Mouse (Mus musculus) intestine, embryonic 16.5 days (tissue): ENCODE measurements around the gene Orai2. TPM values are rescaled to one million over a fixed set of nuclear protein-coding genes. Genes with fewer than 3 reads are reported as not detected.
A peak's percentile ranks its signal among the peaks of the same experiment; 100 is the strongest.

ENCODE experiments used
- ATAC-seq: fragments of 200-750 bp; cut with Nextera tagmentation; 2 replicates; pipeline ENCODE4 v1.8.0; 2017; ENCODE audit warnings: moderate TSS enrichment, moderate library complexity
- H3K27ac ChIP-seq: fragments of 300-500 bp; sonication (generic); 2 replicates; pipeline ENCODE4 v1.5.1; 2014; ENCODE audit warnings: mild to moderate bottlenecking, low read length
- H3K27me3 ChIP-seq: fragments of 300-500 bp; sonication (generic); replicated peaks from 2 replicates; pipeline ENCODE4 v1.6.1; 2014; ENCODE audit warnings: low read length, control low read depth, mixed read lengths; ENCODE audit not compliant: control insufficient read depth, insufficient read depth
- H3K36me3 ChIP-seq: fragments of 300-500 bp; sonication (generic); 2 replicates; pipeline ENCODE4 v1.6.1; 2014; ENCODE audit warnings: low read length, control low read depth; ENCODE audit not compliant: control insufficient read depth, insufficient read depth
- H3K4me1 ChIP-seq: fragments of 300-500 bp; sonication (generic); 2 replicates; pipeline ENCODE4 v1.6.1; 2014; ENCODE audit warnings: low read length, control low read depth, mixed read lengths; ENCODE audit not compliant: control insufficient read depth, insufficient read depth
- H3K4me2 ChIP-seq: fragments of 300-500 bp; sonication (generic); 2 replicates; pipeline ENCODE4 v1.6.1; 2014; ENCODE audit warnings: low read depth, low read length, control low read depth
- H3K4me3 ChIP-seq: fragments of 300-500 bp; sonication (generic); 2 replicates; pipeline ENCODE4 v1.5.1; 2014; ENCODE audit warnings: mild to moderate bottlenecking, low read length
- H3K9ac ChIP-seq: fragments of 300-500 bp; sonication (generic); 2 replicates; pipeline ENCODE4 v1.6.1; 2014; ENCODE audit warnings: low read depth, low read length
- H3K9me3 ChIP-seq: fragments of 300-500 bp; sonication (generic); 2 replicates; pipeline ENCODE4 v1.6.1; 2016; ENCODE audit warnings: low read length, control low read depth; ENCODE audit not compliant: control insufficient read depth
- WGBS: fragments of 180-500 bp; shearing (Covaris S2); extraction: QIAGEN DNeasy Blood & Tissue Kit; methylation state at CpG from one replicate; pipeline ENCODE4 v1.1.7; 2014; 5-methylcytosine and 5-hydroxymethylcytosine counted together
- polyA plus RNA-seq: library from polyadenylated mRNA; unstranded; fragments of >200 nt; fragmentation: Nextera tagmentation; extraction: Ambion mirVana; gene quantifications from 2 replicates; pipeline ENCODE4 v1.2.1, GENCODE M21; 2015

Orai2 gene
- 6.3 and 7.1 TPM in 2 replicates for polyA plus RNA-seq

- H3K36me3 ChIP-seq: no peaks in the 10 kb centered on the region
- ATAC-seq: peak; percentile 77
- 2% methylated on average over 44 of the region's 49 CpGs for WGBS
Observed at GRCm38 (mm10) chr5:136170512-136171362, at the start of gene Orai2. Gene Orai2, minus strand, starts transcription at chr5:136170713.

GRCm38 (mm10) chr5:136218585-136218984 is 48.1 kb upstream of the Orai2 start:
- Histone ChIP-seq H3K4me3 (no peak overlapping the region), H3K9me3 (no peaks in the 10 kb centered on the region; the same call in 1 of the 2 replicates), H3K36me3 (no peaks in the 10 kb centered on the region), H3K4me1 (peaks cover 4% of the 10 kb centered on the region; the same call in 1 of the 2 replicates), H3K4me2 (no peak overlapping the region), H3K9ac (no peak overlapping the region), H3K27ac (no peak overlapping the region), H3K27me3 (no peaks in the 10 kb centered on the region)
- 77% methylated on average over 12 of the region's 12 CpGs for WGBS
- ATAC-seq: no peak

More at GRCm38 (mm10) chr5:136170512-136171362, at the start of gene Orai2:
- Histone ChIP-seq H3K27me3 (no peaks in the 10 kb centered on the region), H3K4me3 (peak within 1 kb of the TSS; percentile 68), H3K4me1 (peaks cover 29% of the 10 kb centered on the region), H3K27ac (peak within 1 kb of the TSS; percentile 18), H3K9ac (peak within 1 kb of the TSS; percentile 73), H3K9me3 (0 out of 2 replicates have a peak, but pooled peaks cover 4% of the 10 kb centered on the region), H3K4me2 (peak within 1 kb of the TSS; percentile 97)

GRCm38 (mm10) chr5:136217932-136218381 is 47.4 kb upstream of the Orai2 start:
- WGBS: 64% methylated on average over 4 of the region's 4 CpGs
- H3K36me3 ChIP-seq: no peaks in the 10 kb centered on the region
- no peak overlapping the region for H3K9ac ChIP-seq
- H3K4me3 ChIP-seq: no peak overlapping the region
- no peak for ATAC-seq
- H3K4me2 ChIP-seq: no peak overlapping the region
- peaks cover 4% of the 10 kb centered on the region; the same call in 1 of the 2 replicates for H3K4me1 ChIP-seq
- no peaks in the 10 kb centered on the region; the same call in 1 of the 2 replicates for H3K9me3 ChIP-seq
- H3K27me3 ChIP-seq: no peaks in the 10 kb centered on the region
- H3K27ac ChIP-seq: no peak overlapping the region

- Histone ChIP-seq H3K4me1 (peaks cover 4% of the 10 kb centered on the region; the same call in 1 of the 2 replicates), H3K36me3 (no peaks in the 10 kb centered on the region), H3K27me3 (no peaks in the 10 kb centered on the region), H3K27ac (no peak overlapping the region), H3K9me3 (no peaks in the 10 kb centered on the region; the same call in 1 of the 2 replicates), H3K9ac (no peak overlapping the region), H3K4me2 (no peak overlapping the region), H3K4me3 (no peak overlapping the region)
- 80% methylated on average over 18 of the region's 18 CpGs for WGBS
- ATAC-seq: no peak
Observed at GRCm38 (mm10) chr5:136217004-136217665, 46.6 kb upstream of the Orai2 start.

GRCm38 (mm10) chr5:136215958-136216357 is 45.4 kb upstream of the Orai2 start:
- no peak for ATAC-seq
- Histone ChIP-seq H3K27me3 (no peaks in the 10 kb centered on the region), H3K9ac (no peak overlapping the region), H3K27ac (no peak overlapping the region), H3K36me3 (no peaks in the 10 kb centered on the region), H3K4me2 (no peak overlapping the region), H3K4me3 (no peak overlapping the region), H3K4me1 (peaks cover 4% of the 10 kb centered on the region; the same call in 1 of the 2 replicates), H3K9me3 (no peaks in the 10 kb centered on the region; the same call in 1 of the 2 replicates)
- WGBS: 74% methylated on average over 5 of the region's 5 CpGs

- Histone ChIP-seq H3K9me3 (no peaks in the 10 kb centered on the region; the same call in 1 of the 2 replicates), H3K27ac (no peak overlapping the region), H3K4me1 (peaks cover 4% of the 10 kb centered on the region; the same call in 1 of the 2 replicates), H3K27me3 (no peaks in the 10 kb centered on the region), H3K9ac (no peak overlapping the region), H3K4me2 (no peak overlapping the region), H3K4me3 (no peak overlapping the region), H3K36me3 (no peaks in the 10 kb centered on the region)
- no peak for ATAC-seq
- WGBS: 89% methylated on average over 3 of the region's 3 CpGs
Observed at GRCm38 (mm10) chr5:136215211-136215610, 44.7 kb upstream of the Orai2 start.

- Histone ChIP-seq H3K27me3 (no peaks in the 10 kb centered on the region), H3K4me3 (no peak overlapping the region), H3K9me3 (no peaks in the 10 kb centered on the region; the same call in 1 of the 2 replicates), H3K4me2 (no peak overlapping the region), H3K27ac (no peak overlapping the region), H3K4me1 (peaks cover 4% of the 10 kb centered on the region; the same call in 1 of the 2 replicates), H3K9ac (no peak overlapping the region), H3K36me3 (no peaks in the 10 kb centered on the region)
- WGBS: 83% methylated on average over 5 of the region's 5 CpGs
- ATAC-seq: no peak
Observed at GRCm38 (mm10) chr5:136213716-136214115, 43.2 kb upstream of the Orai2 start.

- no peak overlapping the region for H3K9ac ChIP-seq
- H3K36me3 ChIP-seq: no peaks in the 10 kb centered on the region
- H3K9me3 ChIP-seq: no peaks in the 10 kb centered on the region; the same call in 1 of the 2 replicates
- no peak for ATAC-seq
- no peak overlapping the region for H3K27ac ChIP-seq
- H3K27me3 ChIP-seq: no peaks in the 10 kb centered on the region
- no peak overlapping the region for H3K4me3 ChIP-seq
- WGBS: 90% methylated on average over 11 of the region's 11 CpGs
- H3K4me2 ChIP-seq: no peak overlapping the region
- H3K4me1 ChIP-seq: peaks cover 3% of the 10 kb centered on the region; the same call in 1 of the 2 replicates
Observed at GRCm38 (mm10) chr5:136212716-136213115, 42.2 kb upstream of the Orai2 start.
